Mouse (Mus musculus) lung, adult 2 months (tissue): Measurements from ENCODE around the gene Fam111a.

Experiments used
- CTCF ChIP-seq: fragments of 200-500 bp; IDR thresholded peaks from 2 replicates; pipeline ENCODE4 v1.5.1; 2011; ENCODE audit warnings: mild to moderate bottlenecking, low read length, control low read depth; ENCODE audit not compliant: insufficient read depth
- POLR2A ChIP-seq: fragments of 200-500 bp; IDR thresholded peaks from 2 replicates; pipeline ENCODE4 v1.6.1; 2011; ENCODE audit warnings: low read depth, mild to moderate bottlenecking, control low read depth, low read length, borderline replicate concordance; ENCODE audit errors: extremely low read depth

DNA sequence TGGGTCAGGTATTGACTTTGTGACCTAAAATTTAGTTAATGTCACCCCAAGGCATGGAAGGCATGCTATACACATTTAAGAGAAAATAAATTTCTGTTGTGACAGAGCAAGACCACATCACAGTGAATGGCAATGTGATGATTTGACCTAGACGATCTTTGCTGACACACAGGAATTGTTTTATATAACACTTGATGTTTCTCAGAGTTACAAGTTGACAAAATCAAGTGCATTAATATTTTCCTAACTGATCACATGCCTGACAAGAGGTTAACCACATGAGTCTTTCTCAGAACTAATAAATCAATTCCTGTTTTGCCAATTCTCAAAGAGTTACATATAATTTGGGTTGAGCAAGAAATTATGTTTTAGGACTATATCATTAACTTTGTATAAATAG lies 68.1 kb downstream of the Fam111a start:
- TF ChIP-seq CTCF (no peak), POLR2A (no peak)
